Mouse (Mus musculus) naive thymus-derived CD4-positive, alpha-beta T cell, adult 2 months (primary cell): Measurements from ENCODE around the gene Slit1.

Source experiments
- DNase-seq: peaks from one replicate; pipeline ENCODE4 v3.0.0-alpha.2; 2011; ENCODE audit warnings: low read depth

Gene Slit1

GRCm38 (mm10) chr19:41591808-41592207 lies 151.7 kb downstream of the Slit1 start:
- no peak for DNase-seq

- DNase-seq: no peak
These were observed 153.8 kb downstream of the Slit1 start for GRCm38 (mm10) chr19:41589681-41590080.

- no peak for DNase-seq
These were observed 154.4 kb downstream of the Slit1 start for GRCm38 (mm10) chr19:41589026-41589425.

GRCm38 (mm10) chr19:41587431-41588222 lies 155.8 kb downstream of the Slit1 start:
- DNase-seq: no peak

GRCm38 (mm10) chr19:41586752-41587151 lies 156.7 kb downstream of the Slit1 start:
- no peak for DNase-seq

GRCm38 (mm10) chr19:41582918-41583514 lies 160.4 kb downstream of the Slit1 start:
- no peak for DNase-seq

GRCm38 (mm10) chr19:41581706-41582420 lies 161.6 kb downstream of the Slit1 start, which contains the start of gene Gm340:
TSS of gene Gm340 (plus strand) at chr19:41582370.
- DNase-seq: no peak

- no peak for DNase-seq
These were observed 164.0 kb downstream of the Slit1 start for GRCm38 (mm10) chr19:41579311-41579920.

GRCm38 (mm10) chr19:41577576-41577975 lies 165.9 kb downstream of the Slit1 start:
- DNase-seq: no peak

- no peak for DNase-seq
These were observed 169.8 kb downstream of the Slit1 start for GRCm38 (mm10) chr19:41573700-41574099.

- no peak for DNase-seq
These were observed 174.7 kb downstream of the Slit1 start for GRCm38 (mm10) chr19:41568791-41569190.

GRCm38 (mm10) chr19:41560856-41561255 lies 182.6 kb downstream of the Slit1 start:
- DNase-seq: no peak

GRCm38 (mm10) chr19:41558891-41559486 lies 184.5 kb downstream of the Slit1 start:
- DNase-seq: no peak

GRCm38 (mm10) chr19:41557491-41557890 lies 186.0 kb downstream of the Slit1 start:
- DNase-seq: no peak

- DNase-seq: no peak
These were observed 186.5 kb downstream of the Slit1 start for GRCm38 (mm10) chr19:41556981-41557380.
